Mouse (Mus musculus) embryonic facial prominence, embryonic 15.5 days (tissue): Measurements from ENCODE around the gene Foxc1. TPM values are rescaled to one million over a fixed set of nuclear protein-coding genes. Genes with fewer than 3 reads are reported as not detected.

Experiments used
- ATAC-seq: fragments of 200-750 bp; cut with Nextera tagmentation; 2 replicates; pipeline ENCODE4 v1.8.0; 2017; ENCODE audit warnings: low read depth, moderate TSS enrichment; ENCODE audit not compliant: insufficient number of reproducible peaks, low FRiP score, low TSS enrichment
- H3K27ac ChIP-seq: fragments of 300-500 bp; sonication (generic); replicated peaks from 2 replicates; pipeline ENCODE4 v1.5.1; 2015; ENCODE audit warnings: mild to moderate bottlenecking, inconsistent platforms
- H3K27me3 ChIP-seq: fragments of 300-500 bp; sonication (generic); 2 replicates; pipeline ENCODE4 v1.6.1; 2015; ENCODE audit warnings: inconsistent platforms
- H3K36me3 ChIP-seq: fragments of 300-500 bp; sonication (generic); 2 replicates; pipeline ENCODE4 v1.6.1; 2015; ENCODE audit warnings: mild to moderate bottlenecking, inconsistent platforms
- H3K4me1 ChIP-seq: fragments of 300-500 bp; sonication (generic); 2 replicates; pipeline ENCODE4 v1.6.1; 2015; ENCODE audit warnings: inconsistent platforms
- H3K4me2 ChIP-seq: fragments of 300-500 bp; sonication (generic); replicated peaks from 2 replicates; pipeline ENCODE4 v1.6.1; 2015; ENCODE audit warnings: mild to moderate bottlenecking, inconsistent platforms
- H3K4me3 ChIP-seq: fragments of 300-500 bp; sonication (generic); replicated peaks from 2 replicates; pipeline ENCODE4 v1.5.1; 2015; ENCODE audit warnings: mild to moderate bottlenecking, inconsistent platforms
- H3K9ac ChIP-seq: fragments of 300-500 bp; sonication (generic); 2 replicates; pipeline ENCODE4 v1.6.1; 2015; ENCODE audit warnings: inconsistent platforms
- H3K9me3 ChIP-seq: fragments of 300-500 bp; sonication (generic); replicated peaks from 2 replicates; pipeline ENCODE4 v1.6.1; 2016; ENCODE audit warnings: inconsistent platforms
- WGBS: fragments of 180-500 bp; shearing (Covaris S2); methylation state at CpG from one replicate; pipeline ENCODE4 v1.1.7; 2015; 5-methylcytosine and 5-hydroxymethylcytosine counted together
- polyA plus RNA-seq: library from polyadenylated mRNA; unstranded; fragments of >200 nt; fragmentation: Nextera tagmentation; extraction: Ambion mirVana; gene quantifications from 2 replicates; pipeline ENCODE4 v1.2.1, GENCODE M21; 2015

Foxc1 gene
- polyA plus RNA-seq, 1 experiment from 2014 or later = 2.0 TPM

GRCm38 (mm10) chr13:31849258-31849971, 43.0 kb downstream of the Foxc1 start:
- no peak overlapping the region for H3K27ac ChIP-seq
- H3K4me3 ChIP-seq = no peak overlapping the region
- H3K36me3 ChIP-seq = no peaks in the 10 kb centered on the region
- H3K4me2 ChIP-seq = no peak overlapping the region
- no peaks in the 10 kb centered on the region for H3K4me1 ChIP-seq
- ATAC-seq = no peak
- H3K27me3 ChIP-seq = no peaks in the 10 kb centered on the region
- no peak overlapping the region for H3K9ac ChIP-seq
- H3K9me3 ChIP-seq = no peaks in the 10 kb centered on the region
- 42% methylated on average over 5 of the region's 5 CpGs for WGBS

- Histone ChIP-seq H3K9ac (no peak overlapping the region), H3K9me3 (no peaks in the 10 kb centered on the region), H3K4me2 (no peak overlapping the region), H3K27ac (no peak overlapping the region), H3K36me3 (no peaks in the 10 kb centered on the region), H3K4me3 (no peak overlapping the region), H3K4me1 (no peaks in the 10 kb centered on the region), H3K27me3 (no peaks in the 10 kb centered on the region)
- 26% methylated on average over 2 of the region's 2 CpGs for WGBS
- ATAC-seq = no peak
Observed at GRCm38 (mm10) chr13:31853564-31853963, 47.1 kb downstream of the Foxc1 start.

- no peaks in the 10 kb centered on the region for H3K4me1 ChIP-seq
- 51% methylated on average over 4 of the region's 4 CpGs for WGBS
- H3K9ac ChIP-seq = no peak overlapping the region
- no peak for ATAC-seq
- H3K27ac ChIP-seq = no peak overlapping the region
- no peak overlapping the region for H3K4me2 ChIP-seq
- no peaks in the 10 kb centered on the region for H3K36me3 ChIP-seq
- no peak overlapping the region for H3K4me3 ChIP-seq
- H3K9me3 ChIP-seq = no peaks in the 10 kb centered on the region
- H3K27me3 ChIP-seq = no peaks in the 10 kb centered on the region
Observed at GRCm38 (mm10) chr13:31854000-31854399, 47.6 kb downstream of the Foxc1 start.

DNA sequence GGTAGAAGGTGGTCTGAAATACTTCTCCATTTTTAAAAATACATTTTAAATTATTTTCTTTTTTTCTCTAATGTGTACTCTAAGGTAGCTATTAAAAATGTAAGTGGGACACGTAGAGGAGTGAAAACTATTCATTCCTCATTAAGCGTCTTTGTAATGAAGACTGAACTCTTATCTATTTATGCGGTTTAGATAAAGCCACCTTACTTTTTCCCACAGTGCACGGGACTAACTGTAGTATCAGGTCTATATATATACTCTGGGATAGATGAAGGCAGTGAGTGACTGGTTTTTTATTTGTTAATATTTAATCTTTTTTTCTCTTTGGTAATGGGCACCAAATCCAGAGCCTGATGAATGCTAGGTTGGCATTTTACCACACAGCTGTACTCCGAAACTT, 53.8 kb downstream of the Foxc1 start:
- H3K27me3 ChIP-seq = no peaks in the 10 kb centered on the region
- H3K4me2 ChIP-seq = no peak overlapping the region
- no peaks in the 10 kb centered on the region for H3K36me3 ChIP-seq
- 84% methylated on average over 5 of the region's 5 CpGs for WGBS
- ATAC-seq = no peak
- H3K4me3 ChIP-seq = no peak overlapping the region
- peaks cover 8% of the 10 kb centered on the region; the same call in 1 of the 2 replicates for H3K4me1 ChIP-seq
- no peak overlapping the region for H3K27ac ChIP-seq
- no peaks in the 10 kb centered on the region for H3K9me3 ChIP-seq
- H3K9ac ChIP-seq = no peak overlapping the region

Other genes starting within 250 kb of the Foxc1 start
- gene A530084C06Rik, start 247.3 kb upstream of the Foxc1 start, polyA plus RNA-seq = not detected in 2 replicates
- 4.8 and 5.8 TPM in 2 replicates for gene Foxf2, start 180.8 kb upstream of the Foxc1 start, polyA plus RNA-seq